Mouse (Mus musculus): ENCODE data around the gene Rsad1. TPM values are rescaled to one million over a fixed set of nuclear protein-coding genes. Genes with fewer than 3 reads are reported as not detected.

Gene Rsad1
- polyA plus RNA-seq, 2 experiments from 2014 or later, result 0.90 to 1.4 TPM

DNA sequence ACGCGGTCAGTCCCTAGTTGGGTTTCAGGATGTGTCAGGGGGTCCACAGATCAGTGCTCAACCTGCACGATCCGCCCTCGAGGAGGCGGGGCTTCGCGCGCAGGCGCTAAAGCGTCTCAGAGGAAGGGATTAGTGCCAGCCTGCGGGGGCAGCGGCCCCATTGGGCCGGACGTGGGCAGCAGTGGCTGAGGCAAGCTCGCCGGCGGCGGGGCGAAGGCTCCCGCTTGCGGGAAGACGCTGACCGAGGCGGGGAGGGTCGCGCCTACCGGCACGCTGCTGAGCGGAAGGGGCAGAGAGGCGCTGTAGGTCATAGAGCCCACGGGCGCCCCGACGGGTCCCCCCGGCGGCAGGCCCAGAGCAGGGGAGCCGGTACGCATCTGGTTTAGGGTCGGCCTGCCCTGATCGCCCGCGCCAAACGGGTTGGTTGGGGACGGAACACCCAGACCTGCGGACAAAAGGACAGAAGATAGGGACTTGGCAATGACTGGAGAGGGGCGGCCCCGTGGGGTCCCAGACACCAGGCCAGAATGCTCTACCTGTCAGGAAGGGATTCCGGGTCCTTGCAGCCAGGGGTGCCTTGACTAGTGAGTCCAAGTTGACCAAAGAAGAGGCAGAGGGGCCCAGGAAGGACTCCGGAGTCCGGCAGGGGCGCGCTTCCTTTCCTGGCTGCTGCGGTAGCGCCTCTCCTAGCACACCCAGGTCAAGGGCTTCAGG, 57.9 kb downstream of the Rsad1 start:
- no peak for ATAC-seq

Other genes starting within 250 kb of the Rsad1 start
- gene Luc7l3, start 227.3 kb downstream of the Rsad1 start, polyA plus RNA-seq (2017; shearing (Covaris generic)), result 100 to 1,000 TPM; 144 to 155 TPM
- gene Ankrd40, start 221.3 kb downstream of the Rsad1 start, polyA plus RNA-seq (2017; shearing (Covaris generic)), result 10 to 100 TPM; 11.8 to 13.2 TPM
- under 1 TPM; 0.45 to 0.79 TPM for gene Abcc3, start 156.3 kb downstream of the Rsad1 start, polyA plus RNA-seq (2017; shearing (Covaris generic))
- not detected for gene Cacna1g, start 75.1 kb downstream of the Rsad1 start, polyA plus RNA-seq (2017; shearing (Covaris generic))
- gene Spata20, start 63.1 kb downstream of the Rsad1 start, polyA plus RNA-seq (2017; shearing (Covaris generic)), result not detected
- gene Epn3, start 49.3 kb downstream of the Rsad1 start, polyA plus RNA-seq (2017; shearing (Covaris generic)), result not detected
- not detected for gene Mycbpap, start 27.5 kb downstream of the Rsad1 start, polyA plus RNA-seq (2017; shearing (Covaris generic))
- gene Chad, start 15.8 kb upstream of the Rsad1 start, polyA plus RNA-seq (2017; shearing (Covaris generic)), result under 1 TPM in 1 of 2 experiments, not detected in 1; 0.38 TPM
- gene Acsf2, start 52.6 kb upstream of the Rsad1 start, polyA plus RNA-seq (2017; shearing (Covaris generic)), result 1 to 10 TPM; 1.9 to 2.3 TPM
- gene Lrrc59, start 80.5 kb upstream of the Rsad1 start, polyA plus RNA-seq (2017; shearing (Covaris generic)), result 10 to 100 TPM in 1 of 2 experiments, 1 to 10 TPM in 1; 9.9 to 12.9 TPM
- 10 to 100 TPM; 75.2 to 93.7 TPM for gene Mrpl27, start 104.5 kb upstream of the Rsad1 start, polyA plus RNA-seq (2017; shearing (Covaris generic))
- gene Eme1, start 104.7 kb upstream of the Rsad1 start, polyA plus RNA-seq (2017; shearing (Covaris generic)), result 1 to 10 TPM; 2.6 to 4.4 TPM
- gene Xylt2, start 128.3 kb upstream of the Rsad1 start, polyA plus RNA-seq (2017; shearing (Covaris generic)), result 1 to 10 TPM; 5.6 to 6.0 TPM
- not detected for gene Gm11541, start 155.2 kb upstream of the Rsad1 start, polyA plus RNA-seq (2017; shearing (Covaris generic))
- gene Cdc34b, start 192.5 kb upstream of the Rsad1 start, polyA plus RNA-seq (2017; shearing (Covaris generic)), result not detected
- not detected for gene Tmem92, start 233.4 kb upstream of the Rsad1 start, polyA plus RNA-seq (2017; shearing (Covaris generic))

Data from activated CD4-positive, CD25-positive, alpha-beta regulatory T cell, adult 4 months (primary cell).